Mouse (Mus musculus) intestine, postnatal 0 days (tissue): ENCODE results near the gene Gm9376. TPM values are rescaled to one million over a fixed set of nuclear protein-coding genes. Genes with fewer than 3 reads are reported as not detected.
A peak's percentile ranks its signal among the peaks of the same experiment; 100 is the strongest.

Experiments
- ATAC-seq: fragments of 200-750 bp; cut with Nextera tagmentation; 2 replicates; pipeline ENCODE4 v1.8.0; 2017; ENCODE audit warnings: mild to moderate bottlenecking, moderate TSS enrichment, moderate library complexity
- H3K27ac ChIP-seq: fragments of 300-500 bp; sonication (generic); 2 replicates; pipeline ENCODE4 v1.5.1; 2014; ENCODE audit warnings: mild to moderate bottlenecking, low read depth, low read length, moderate library complexity
- H3K27me3 ChIP-seq: fragments of 300-500 bp; sonication (generic); replicated peaks from 2 replicates; pipeline ENCODE4 v1.6.1; 2014; ENCODE audit warnings: low read length, mixed read lengths; ENCODE audit not compliant: control insufficient read depth, insufficient read depth
- H3K36me3 ChIP-seq: fragments of 300-500 bp; sonication (generic); 2 replicates; pipeline ENCODE4 v1.6.1; 2014; ENCODE audit warnings: mild to moderate bottlenecking, moderate library complexity; ENCODE audit not compliant: control insufficient read depth, insufficient read depth
- H3K4me1 ChIP-seq: fragments of 300-500 bp; sonication (generic); replicated peaks from 2 replicates; pipeline ENCODE4 v1.6.1; 2014; ENCODE audit warnings: antibody characterized with exemption, low read length, mixed read lengths; ENCODE audit not compliant: control insufficient read depth, insufficient read depth
- H3K4me2 ChIP-seq: fragments of 300-500 bp; sonication (generic); replicated peaks from 2 replicates; pipeline ENCODE4 v1.6.1; 2014; ENCODE audit warnings: low read depth, mild to moderate bottlenecking, moderate library complexity
- H3K4me3 ChIP-seq: fragments of 300-500 bp; sonication (generic); 2 replicates; pipeline ENCODE4 v1.5.1; 2014; ENCODE audit warnings: low read depth, low read length
- H3K9ac ChIP-seq: fragments of 300-500 bp; sonication (generic); 2 replicates; pipeline ENCODE4 v1.6.1; 2014; ENCODE audit warnings: mild to moderate bottlenecking, low read depth, low read length
- H3K9me3 ChIP-seq: fragments of 300-500 bp; sonication (generic); 2 replicates; pipeline ENCODE4 v1.6.1; 2016; ENCODE audit warnings: mixed run types; ENCODE audit not compliant: control insufficient read depth
- CTCF ChIP-seq: sonication (generic); IDR thresholded peaks from 2 replicates; pipeline ENCODE4 v1.5.1; 2016; ENCODE audit warnings: low read depth, mild to moderate bottlenecking, control low read depth, antibody characterized with exemption, moderate library complexity
- WGBS: fragments of 180-500 bp; shearing (Covaris S2); extraction: QIAGEN DNeasy Blood & Tissue Kit; methylation state at CpG from one replicate; pipeline ENCODE4 v1.1.7; 2014; 5-methylcytosine and 5-hydroxymethylcytosine counted together
- polyA plus RNA-seq: library from polyadenylated mRNA; unstranded; fragments of >200 nt; fragmentation: Nextera tagmentation; extraction: Ambion mirVana; gene quantifications from 2 replicates; pipeline ENCODE4 v1.2.1, GENCODE M21; 2015

The Gm9376 gene
- polyA plus RNA-seq, 1 experiment from 2014 or later, result not detected

DNA sequence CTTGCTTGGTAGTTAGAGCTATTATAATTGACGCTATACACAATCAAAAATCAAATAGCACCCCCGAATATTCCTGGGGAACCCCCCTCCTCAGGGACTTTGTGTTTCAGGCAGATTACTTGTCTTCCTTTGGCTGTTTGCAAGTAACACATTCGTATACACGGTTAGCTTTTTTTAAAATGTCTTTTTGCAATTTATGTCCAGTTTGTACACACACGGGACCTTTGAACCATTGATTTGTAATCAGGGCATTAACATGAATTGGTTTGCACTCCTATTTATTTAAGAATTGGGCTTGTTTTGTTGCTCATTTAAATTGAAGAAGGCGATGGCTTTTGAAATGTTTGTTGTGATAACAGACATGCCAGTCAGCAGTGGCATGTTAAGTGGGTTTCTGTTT, 29.0 kb upstream of the Gm9376 start:
- H3K27me3 ChIP-seq, result peaks cover 76% of the 10 kb centered on the region
- no peak overlapping the region for H3K4me2 ChIP-seq
- ATAC-seq, result no peak
- no peak overlapping the region for H3K4me3 ChIP-seq
- H3K9me3 ChIP-seq, result no peaks in the 10 kb centered on the region
- no peaks in the 10 kb centered on the region for H3K36me3 ChIP-seq
- no peak overlapping the region for H3K27ac ChIP-seq
- TF ChIP-seq CTCF, result no peak
- peaks cover 9% of the 10 kb centered on the region; the same call in 1 of the 2 replicates for H3K4me1 ChIP-seq
- no peak overlapping the region for H3K9ac ChIP-seq
- 8% methylated on average over 6 of the region's 6 CpGs for WGBS

DNA sequence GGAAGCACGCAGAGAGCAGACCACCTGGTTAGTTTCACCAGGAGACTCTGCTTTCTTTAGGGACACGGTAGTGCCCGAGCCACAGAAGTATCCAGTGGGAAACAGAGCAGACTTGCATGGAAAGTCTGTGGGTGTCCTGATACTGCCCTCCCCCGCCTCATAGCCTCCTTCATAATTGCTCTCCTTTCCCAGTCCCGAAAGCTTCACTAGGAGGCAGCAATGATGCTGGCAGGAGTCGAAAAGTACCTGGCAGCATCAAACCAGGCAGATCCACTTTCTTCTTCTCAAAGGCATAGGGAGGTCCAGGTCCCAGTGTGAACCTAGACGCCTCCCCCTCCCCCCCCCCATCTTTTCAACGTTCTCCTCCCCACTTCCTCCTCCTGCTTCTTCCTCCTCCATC, 27.4 kb upstream of the Gm9376 start:
- 23% methylated on average over 8 of the region's 8 CpGs for WGBS
- no peak overlapping the region for H3K4me3 ChIP-seq

DNA sequence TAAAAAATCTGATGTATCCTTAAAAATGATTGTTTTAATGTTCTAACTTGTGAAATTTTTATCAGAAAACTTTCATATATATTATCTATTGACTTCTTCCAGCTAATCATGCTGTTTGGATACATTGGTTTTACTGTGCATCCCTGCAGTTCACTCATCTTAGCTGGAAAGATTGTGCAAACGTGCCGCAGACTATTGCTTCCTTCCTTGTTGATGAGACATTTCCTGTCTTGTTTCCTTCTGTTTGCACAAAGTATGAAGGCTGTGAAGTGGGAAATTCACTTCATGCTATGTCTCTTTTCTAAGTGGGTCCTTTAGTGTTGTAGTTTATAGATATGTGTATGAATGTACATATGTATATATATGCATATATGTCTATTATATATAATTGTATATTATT, 25.3 kb upstream of the Gm9376 start:
- H3K9ac ChIP-seq, result no peak overlapping the region
- H3K27ac ChIP-seq, result no peak overlapping the region
- 67% methylated on average over 2 of the region's 2 CpGs for WGBS
- H3K36me3 ChIP-seq, result no peaks in the 10 kb centered on the region
- no peak for TF ChIP-seq CTCF
- peaks cover 41% of the 10 kb centered on the region for H3K27me3 ChIP-seq
- no peak overlapping the region for H3K4me2 ChIP-seq
- H3K4me3 ChIP-seq, result no peak overlapping the region
- H3K9me3 ChIP-seq, result peaks cover 6% of the 10 kb centered on the region; the same call in 1 of the 2 replicates
- no peaks in the 10 kb centered on the region for H3K4me1 ChIP-seq
- ATAC-seq, result no peak

More for the DNA sequence above, 27.4 kb upstream of the Gm9376 start:
- TF ChIP-seq CTCF, result peak; percentile 39
- Histone ChIP-seq H3K9ac (no peak overlapping the region), H3K4me2 (no peak overlapping the region), H3K36me3 (no peaks in the 10 kb centered on the region), H3K27ac (no peak overlapping the region), H3K4me1 (peaks cover 9% of the 10 kb centered on the region; the same call in 1 of the 2 replicates), H3K9me3 (peaks cover 6% of the 10 kb centered on the region; the same call in 1 of the 2 replicates), H3K27me3 (peaks cover 62% of the 10 kb centered on the region)
- no peak for ATAC-seq

DNA sequence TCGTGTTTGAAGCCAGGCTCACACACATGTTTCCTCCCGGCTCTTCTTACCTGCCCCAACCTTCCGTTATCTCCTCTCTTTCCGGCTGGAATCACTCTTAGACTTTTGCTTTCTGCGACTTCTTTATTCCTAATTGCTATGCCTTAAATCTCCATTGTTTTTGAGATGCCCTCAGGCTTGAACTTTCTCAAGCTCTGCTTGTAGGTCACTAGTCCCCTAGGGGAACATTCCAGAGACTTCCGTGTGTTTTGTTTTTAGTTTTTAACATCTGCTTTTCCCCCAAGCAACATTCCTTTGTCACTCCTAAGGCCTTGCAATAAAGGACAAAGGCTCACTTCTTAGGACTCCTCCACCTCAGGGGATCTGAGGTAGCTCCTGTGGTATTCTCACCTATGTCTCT, 13.4 kb upstream of the Gm9376 start:
- no peak for ATAC-seq
- WGBS, result 93% methylated on average over 6 of the region's 6 CpGs

DNA sequence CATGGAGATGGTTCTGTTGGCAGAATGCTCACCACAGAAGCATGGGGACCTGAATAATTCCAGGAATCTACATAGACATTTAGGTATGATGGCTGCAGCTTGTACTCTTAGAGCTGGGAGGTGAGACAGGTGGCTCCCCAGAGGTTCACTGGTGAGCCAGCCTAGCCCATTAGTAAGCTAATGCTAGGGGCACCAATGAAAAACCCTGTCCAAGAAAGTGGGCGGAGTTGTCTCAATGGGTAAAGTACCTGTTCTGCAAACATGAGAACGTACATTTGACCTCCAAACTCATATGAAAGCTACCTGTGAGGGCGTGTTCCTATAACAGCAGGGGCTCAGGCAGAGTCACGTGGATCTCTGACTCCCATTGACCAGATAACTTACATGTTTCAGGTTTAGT, 2.1 kb downstream of the Gm9376 start:
- no peaks in the 10 kb centered on the region for H3K4me1 ChIP-seq
- H3K9ac ChIP-seq, result no peak overlapping the region
- no peak for TF ChIP-seq CTCF
- no peak overlapping the region for H3K4me3 ChIP-seq
- WGBS, result 54% methylated on average over 4 of the region's 4 CpGs
- H3K27me3 ChIP-seq, result no peaks in the 10 kb centered on the region
- H3K9me3 ChIP-seq, result no peaks in the 10 kb centered on the region
- no peak overlapping the region for H3K27ac ChIP-seq
- peak; percentile 41; the same call in 1 of the 2 replicates for ATAC-seq
- no peaks in the 10 kb centered on the region for H3K36me3 ChIP-seq
- H3K4me2 ChIP-seq, result no peak overlapping the region

More for the DNA sequence above, 13.4 kb upstream of the Gm9376 start:
- H3K36me3 ChIP-seq, result no peaks in the 10 kb centered on the region
- no peak for TF ChIP-seq CTCF
- H3K9me3 ChIP-seq, result no peaks in the 10 kb centered on the region
- no peak overlapping the region for H3K27ac ChIP-seq
- H3K4me1 ChIP-seq, result 0 out of 2 replicates have a peak, but pooled peaks cover 2% of the 10 kb centered on the region
- H3K27me3 ChIP-seq, result no peaks in the 10 kb centered on the region
- H3K4me3 ChIP-seq, result no peak overlapping the region
- no peak overlapping the region for H3K9ac ChIP-seq
- no peak overlapping the region for H3K4me2 ChIP-seq

DNA sequence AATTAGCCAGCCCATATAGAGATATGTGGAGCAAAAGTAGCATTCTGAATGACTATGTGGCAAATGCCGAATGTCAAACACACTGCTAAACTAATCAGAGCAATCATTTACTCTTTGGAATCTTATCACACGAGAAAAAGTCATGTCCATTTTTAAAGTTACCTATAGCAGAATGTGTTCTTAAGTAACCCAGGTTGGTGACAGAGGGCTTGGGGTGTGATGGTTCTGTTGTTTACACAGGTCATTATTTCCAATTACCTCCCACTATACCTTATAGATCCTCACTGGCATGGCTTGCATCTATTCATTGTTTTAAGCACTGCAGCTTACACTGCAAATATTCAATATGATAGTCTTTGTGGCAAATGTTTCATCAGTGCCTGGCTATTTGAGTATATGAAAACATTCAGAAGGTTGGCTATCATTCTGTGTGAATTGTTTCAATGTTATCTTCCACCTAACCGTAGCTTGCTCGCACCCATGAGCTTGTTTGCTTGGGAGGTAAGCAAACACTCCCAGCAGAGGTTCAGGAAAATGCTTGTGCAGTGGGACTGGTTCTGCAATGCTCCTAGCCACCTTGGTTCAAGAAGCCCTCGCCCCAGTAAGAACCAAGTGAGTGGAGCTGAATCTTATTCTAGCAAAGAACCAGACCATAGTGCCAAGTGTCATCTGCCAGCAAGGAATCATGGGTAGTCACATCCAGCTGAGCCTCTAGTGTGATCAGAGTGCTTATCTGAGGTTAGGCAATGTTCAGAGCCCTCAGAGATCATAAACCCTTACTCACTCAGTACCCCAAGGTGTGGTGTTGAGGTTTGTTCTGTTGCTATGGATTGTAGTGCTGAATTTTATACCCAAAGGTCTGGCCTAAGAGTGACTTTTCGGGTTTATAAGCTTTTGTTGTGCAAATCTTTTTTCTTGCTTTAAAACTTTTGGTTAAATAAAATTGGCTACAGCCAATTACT, 6.1 kb downstream of the Gm9376 start:
- H3K27ac ChIP-seq, result no peak overlapping the region
- H3K4me2 ChIP-seq, result no peak overlapping the region
- peak; percentile 70 for ATAC-seq
- H3K9me3 ChIP-seq, result no peaks in the 10 kb centered on the region
- no peak overlapping the region for H3K4me3 ChIP-seq
- no peaks in the 10 kb centered on the region for H3K36me3 ChIP-seq
- 44% methylated on average over 6 of the region's 6 CpGs for WGBS
- H3K4me1 ChIP-seq, result no peaks in the 10 kb centered on the region
- no peak for TF ChIP-seq CTCF
- H3K27me3 ChIP-seq, result no peaks in the 10 kb centered on the region
- no peak overlapping the region for H3K9ac ChIP-seq
